Mouse (Mus musculus): ENCODE results near the gene Syn2.
A peak's percentile ranks its signal among the peaks of the same experiment; 100 is the strongest.

Syn2 gene

GRCm38 (mm10) chr6:115244222-115244621 is 109.5 kb downstream of the Syn2 start:
- peak; percentile 92 for DNase-seq (ENCODE audit: low read depth, low spot score)

GRCm38 (mm10) chr6:115245500-115246058 is 110.9 kb downstream of the Syn2 start:
- DNase-seq (ENCODE audit: low read depth, low spot score) = peak; percentile 87

GRCm38 (mm10) chr6:115251531-115251985 is 116.9 kb downstream of the Syn2 start:
- DNase-seq (ENCODE audit: low read depth, low spot score) = no peak

- peak; percentile 51 for DNase-seq (ENCODE audit: low read depth, low spot score)
Measured at GRCm38 (mm10) chr6:115252099-115252873, 117.6 kb downstream of the Syn2 start, which contains the start of gene Timp4. Gene Timp4, minus strand, starts transcription at chr6:115252205.

GRCm38 (mm10) chr6:115255171-115255570 is 120.5 kb downstream of the Syn2 start:
- DNase-seq (ENCODE audit: low read depth, low spot score) = no peak

- DNase-seq (ENCODE audit: low read depth, low spot score) = peak; percentile 55
Measured at GRCm38 (mm10) chr6:115260507-115260906, 125.8 kb downstream of the Syn2 start.

GRCm38 (mm10) chr6:115266791-115267190 is 132.1 kb downstream of the Syn2 start:
- DNase-seq (ENCODE audit: low read depth, low spot score) = no peak

- peak; percentile 90 for DNase-seq (ENCODE audit: low read depth, low spot score)
Measured at GRCm38 (mm10) chr6:115267916-115268315, 133.2 kb downstream of the Syn2 start.

- no peak for DNase-seq (ENCODE audit: low read depth, low spot score)
Measured at GRCm38 (mm10) chr6:115268551-115269385, 134.1 kb downstream of the Syn2 start.

- no peak for DNase-seq (ENCODE audit: low read depth, low spot score)
Measured at GRCm38 (mm10) chr6:115269561-115269960, 134.9 kb downstream of the Syn2 start.

- DNase-seq (ENCODE audit: low read depth, low spot score) = no peak
Measured at GRCm38 (mm10) chr6:115270085-115270484, 135.4 kb downstream of the Syn2 start.

- no peak for DNase-seq (ENCODE audit: low read depth, low spot score)
Measured at GRCm38 (mm10) chr6:115271326-115271725, 136.6 kb downstream of the Syn2 start.

- DNase-seq (ENCODE audit: low read depth, low spot score) = peak; percentile 62
Measured at GRCm38 (mm10) chr6:115271866-115272271, 137.2 kb downstream of the Syn2 start.

- DNase-seq (ENCODE audit: low read depth, low spot score) = peak; percentile 76
Measured at GRCm38 (mm10) chr6:115273346-115273745, 138.6 kb downstream of the Syn2 start.

GRCm38 (mm10) chr6:115274705-115275104 is 140.0 kb downstream of the Syn2 start:
- no peak for DNase-seq (ENCODE audit: low read depth, low spot score)

GRCm38 (mm10) chr6:115275116-115275815 is 140.6 kb downstream of the Syn2 start:
- DNase-seq (ENCODE audit: low read depth, low spot score) = peak; percentile 64

- DNase-seq (ENCODE audit: low read depth, low spot score) = peak; percentile 45
Measured at GRCm38 (mm10) chr6:115278086-115278485, 143.4 kb downstream of the Syn2 start.

GRCm38 (mm10) chr6:115279639-115280038 is 144.9 kb downstream of the Syn2 start:
- no peak for DNase-seq (ENCODE audit: low read depth, low spot score)

- DNase-seq (ENCODE audit: low read depth, low spot score) = peak; percentile 68
Measured at GRCm38 (mm10) chr6:115284153-115284552, 149.5 kb downstream of the Syn2 start.

- DNase-seq (ENCODE audit: low read depth, low spot score) = peak; percentile 91
Measured at GRCm38 (mm10) chr6:115286441-115286840, 151.7 kb downstream of the Syn2 start.

- no peak for DNase-seq (ENCODE audit: low read depth, low spot score)
Measured at GRCm38 (mm10) chr6:115288223-115288622, 153.5 kb downstream of the Syn2 start.
